Mouse (Mus musculus): ENCODE data around the gene Ccdc91. TPM values are rescaled to one million over a fixed set of nuclear protein-coding genes. Genes with fewer than 3 reads are reported as not detected.

Gene Ccdc91
- 33.2 and 34.0 TPM in 2 replicates for polyA plus RNA-seq (2014; fragmentation: Nextera tagmentation; extraction: Ambion mirVana)

GRCm38 (mm10) chr6:147475727-147476613 is at the start of gene Ccdc91:
Gene Ccdc91 (plus strand): TSS chr6:147475828.
- ATAC-seq (ENCODE audit: insufficient read depth, low FRiP score, low TSS enrichment) (peak; percentile 97), DNase-seq (ENCODE audit: low spot score) (peak; percentile 93)
- peak within 1 kb of the TSS; percentile 62 for H3K27ac ChIP-seq (ENCODE audit: low read depth, low read length)
- H3K4me2 ChIP-seq (ENCODE audit: low read depth), result peak within 1 kb of the TSS; percentile 82
- H3K4me3 ChIP-seq (ENCODE audit: low read depth, low read length), result peak within 1 kb of the TSS; percentile 75
- no peaks in the 10 kb centered on the region for H3K36me3 ChIP-seq (ENCODE audit: control insufficient read depth, insufficient read depth, low read length)
- peaks cover 3% of the 10 kb centered on the region; the same call in 1 of the 2 replicates for H3K4me1 ChIP-seq (ENCODE audit: control insufficient read depth, insufficient read depth, low read length)
- no peaks in the 10 kb centered on the region for H3K9me3 ChIP-seq (ENCODE audit: control insufficient read depth, low read length)
- under 1% methylated on average over 78 of the region's 78 CpGs for WGBS
- H3K27me3 ChIP-seq (ENCODE audit: control insufficient read depth, insufficient read depth, low read length), result no peaks in the 10 kb centered on the region
- H3K9ac ChIP-seq (ENCODE audit: low read length), result peak within 1 kb of the TSS; percentile 87

- H3K9ac ChIP-seq (ENCODE audit: low read length), result no peak overlapping the region
- H3K36me3 ChIP-seq (ENCODE audit: control insufficient read depth, insufficient read depth, low read length), result no peaks in the 10 kb centered on the region
- no peak overlapping the region for H3K27ac ChIP-seq (ENCODE audit: low read depth, low read length)
- DNase-seq (ENCODE audit: low spot score), result no peak
- no peaks in the 10 kb centered on the region for H3K4me1 ChIP-seq (ENCODE audit: control insufficient read depth, insufficient read depth, low read length)
- no peak overlapping the region for H3K4me2 ChIP-seq (ENCODE audit: low read depth)
- 86% methylated on average over 11 of the region's 11 CpGs for WGBS
- no peak for ATAC-seq (ENCODE audit: insufficient read depth, low FRiP score, low TSS enrichment)
- no peaks in the 10 kb centered on the region for H3K9me3 ChIP-seq (ENCODE audit: control insufficient read depth, low read length)
- H3K4me3 ChIP-seq (ENCODE audit: low read depth, low read length), result no peak overlapping the region
- no peaks in the 10 kb centered on the region for H3K27me3 ChIP-seq (ENCODE audit: control insufficient read depth, insufficient read depth, low read length)
These were observed 48.6 kb upstream of the Ccdc91 start for GRCm38 (mm10) chr6:147426927-147427487.

DNA sequence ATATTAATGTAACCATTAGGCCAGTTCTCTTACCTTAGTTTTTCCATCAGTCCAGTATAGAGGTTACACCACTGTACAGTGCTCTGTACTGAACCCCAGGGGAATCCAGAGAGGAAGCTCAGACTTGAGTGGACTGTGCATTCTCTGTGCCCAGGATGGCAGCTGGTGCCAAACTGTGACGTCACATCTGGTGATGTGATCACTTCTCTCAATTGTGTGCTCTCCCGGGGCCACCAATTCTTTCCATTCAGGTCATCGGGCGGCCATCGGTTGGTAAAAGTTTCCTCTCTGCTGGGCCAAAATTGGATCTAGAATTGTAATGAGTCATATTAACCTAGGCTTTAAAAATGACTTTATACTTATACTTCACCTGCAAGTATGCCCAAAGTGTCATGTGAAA is 19.9 kb upstream of the Ccdc91 start:
- H3K27ac ChIP-seq (ENCODE audit: low read depth, low read length), result no peak overlapping the region
- DNase-seq (ENCODE audit: low spot score), result no peak

GRCm38 (mm10) chr6:147458637-147459301 is 16.9 kb upstream of the Ccdc91 start:
- Histone ChIP-seq H3K27me3 (ENCODE audit: control insufficient read depth, insufficient read depth, low read length) (no peaks in the 10 kb centered on the region), H3K36me3 (ENCODE audit: control insufficient read depth, insufficient read depth, low read length) (no peaks in the 10 kb centered on the region), H3K9me3 (ENCODE audit: control insufficient read depth, low read length) (no peaks in the 10 kb centered on the region), H3K4me1 (ENCODE audit: control insufficient read depth, insufficient read depth, low read length) (no peaks in the 10 kb centered on the region), H3K9ac (ENCODE audit: low read length) (no peak overlapping the region), H3K4me3 (ENCODE audit: low read depth, low read length) (no peak overlapping the region), H3K27ac (ENCODE audit: low read depth, low read length) (no peak overlapping the region), H3K4me2 (ENCODE audit: low read depth) (no peak overlapping the region)
- ATAC-seq (ENCODE audit: insufficient read depth, low FRiP score, low TSS enrichment) (peak; percentile 35; the same call in 1 of the 2 replicates), DNase-seq (ENCODE audit: low spot score) (no peak)
- 85% methylated on average over 11 of the region's 11 CpGs for WGBS

More for the DNA sequence above, 19.9 kb upstream of the Ccdc91 start:
- WGBS, result 90% methylated on average over 5 of the region's 5 CpGs
- Histone ChIP-seq H3K4me1 (ENCODE audit: control insufficient read depth, insufficient read depth, low read length) (no peaks in the 10 kb centered on the region), H3K9me3 (ENCODE audit: control insufficient read depth, low read length) (no peaks in the 10 kb centered on the region), H3K27me3 (ENCODE audit: control insufficient read depth, insufficient read depth, low read length) (no peaks in the 10 kb centered on the region), H3K36me3 (ENCODE audit: control insufficient read depth, insufficient read depth, low read length) (no peaks in the 10 kb centered on the region), H3K9ac (ENCODE audit: low read length) (no peak overlapping the region), H3K4me2 (ENCODE audit: low read depth) (no peak overlapping the region), H3K4me3 (ENCODE audit: low read depth, low read length) (no peak overlapping the region)
- ATAC-seq (ENCODE audit: insufficient read depth, low FRiP score, low TSS enrichment), result no peak

GRCm38 (mm10) chr6:147470016-147470415 is 5.6 kb upstream of the Ccdc91 start:
- no peak for ATAC-seq (ENCODE audit: insufficient read depth, low FRiP score, low TSS enrichment)
- WGBS, result 80% methylated on average over 5 of the region's 5 CpGs

GRCm38 (mm10) chr6:147481141-147481540 is 5.5 kb downstream of the Ccdc91 start:
- no peak overlapping the region for H3K27ac ChIP-seq (ENCODE audit: low read depth, low read length)
- no peak overlapping the region for H3K9ac ChIP-seq (ENCODE audit: low read length)
- WGBS, result 92% methylated on average over 5 of the region's 5 CpGs

More at GRCm38 (mm10) chr6:147470016-147470415, 5.6 kb upstream of the Ccdc91 start:
- Histone ChIP-seq H3K4me3 (ENCODE audit: low read depth, low read length) (no peak overlapping the region), H3K27ac (ENCODE audit: low read depth, low read length) (no peak overlapping the region), H3K9ac (ENCODE audit: low read length) (no peak overlapping the region), H3K27me3 (ENCODE audit: control insufficient read depth, insufficient read depth, low read length) (no peaks in the 10 kb centered on the region), H3K9me3 (ENCODE audit: control insufficient read depth, low read length) (no peaks in the 10 kb centered on the region), H3K36me3 (ENCODE audit: control insufficient read depth, insufficient read depth, low read length) (no peaks in the 10 kb centered on the region), H3K4me1 (ENCODE audit: control insufficient read depth, insufficient read depth, low read length) (no peaks in the 10 kb centered on the region), H3K4me2 (ENCODE audit: low read depth) (no peak overlapping the region)
- no peak for DNase-seq (ENCODE audit: low spot score)

DNA sequence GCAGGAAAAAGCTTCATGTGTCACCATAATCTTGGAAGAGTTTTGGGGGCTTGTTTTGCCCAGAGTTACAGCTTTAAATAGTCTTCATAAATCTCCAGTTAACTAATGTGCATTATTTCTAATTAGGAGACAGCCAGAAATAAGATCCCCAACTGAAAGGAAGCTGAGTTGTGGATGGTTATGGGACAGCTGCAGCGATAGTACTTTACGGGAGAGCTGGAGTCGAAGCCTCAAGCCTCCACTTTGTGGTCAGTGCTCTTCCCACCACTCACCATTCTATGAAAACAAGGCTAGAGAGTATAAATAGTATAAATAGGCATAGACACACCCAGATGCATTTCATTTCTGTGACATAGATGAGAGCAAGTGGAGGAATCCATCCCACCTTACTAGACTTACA is 14.5 kb downstream of the Ccdc91 start:
- no peak for ATAC-seq (ENCODE audit: insufficient read depth, low FRiP score, low TSS enrichment)
- DNase-seq (ENCODE audit: low spot score), result no peak
- no peaks in the 10 kb centered on the region for H3K27me3 ChIP-seq (ENCODE audit: control insufficient read depth, insufficient read depth, low read length)
- H3K9me3 ChIP-seq (ENCODE audit: control insufficient read depth, low read length), result no peaks in the 10 kb centered on the region
- 93% methylated on average over 3 of the region's 3 CpGs for WGBS
- no peak overlapping the region for H3K27ac ChIP-seq (ENCODE audit: low read depth, low read length)
- H3K9ac ChIP-seq (ENCODE audit: low read length), result no peak overlapping the region
- H3K4me2 ChIP-seq (ENCODE audit: low read depth), result no peak overlapping the region
- no peaks in the 10 kb centered on the region for H3K4me1 ChIP-seq (ENCODE audit: control insufficient read depth, insufficient read depth, low read length)
- no peaks in the 10 kb centered on the region for H3K36me3 ChIP-seq (ENCODE audit: control insufficient read depth, insufficient read depth, low read length)
- no peak overlapping the region for H3K4me3 ChIP-seq (ENCODE audit: low read depth, low read length)

More at GRCm38 (mm10) chr6:147481141-147481540, 5.5 kb downstream of the Ccdc91 start:
- Histone ChIP-seq H3K36me3 (ENCODE audit: control insufficient read depth, insufficient read depth, low read length) (no peaks in the 10 kb centered on the region), H3K4me1 (ENCODE audit: control insufficient read depth, insufficient read depth, low read length) (peaks cover 3% of the 10 kb centered on the region; the same call in 1 of the 2 replicates), H3K4me3 (ENCODE audit: low read depth, low read length) (no peak overlapping the region), H3K9me3 (ENCODE audit: control insufficient read depth, low read length) (no peaks in the 10 kb centered on the region), H3K4me2 (ENCODE audit: low read depth) (no peak overlapping the region), H3K27me3 (ENCODE audit: control insufficient read depth, insufficient read depth, low read length) (no peaks in the 10 kb centered on the region)
- ATAC-seq (ENCODE audit: insufficient read depth, low FRiP score, low TSS enrichment) (no peak), DNase-seq (ENCODE audit: low spot score) (no peak)

DNA sequence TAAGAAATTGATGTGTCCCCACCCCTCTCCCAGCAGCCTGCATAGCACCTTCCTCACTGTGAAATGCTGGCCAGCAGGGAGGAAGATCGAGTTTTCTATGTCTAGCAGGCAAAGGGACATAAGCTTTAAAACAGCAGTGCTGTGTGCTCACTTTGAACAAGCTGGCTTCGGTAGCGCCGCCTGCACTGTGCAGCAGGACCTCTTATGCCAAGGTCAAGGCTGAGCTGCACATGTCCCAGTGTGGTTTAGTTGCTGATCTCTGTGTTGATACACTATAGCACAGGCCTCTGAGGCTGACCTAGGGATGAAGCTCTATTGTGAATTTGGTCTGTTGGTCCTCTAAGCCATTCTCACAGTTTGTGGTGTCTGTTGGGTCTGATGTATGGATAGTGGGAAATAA is 16.9 kb downstream of the Ccdc91 start:
- no peaks in the 10 kb centered on the region for H3K36me3 ChIP-seq (ENCODE audit: control insufficient read depth, insufficient read depth, low read length)
- H3K9ac ChIP-seq (ENCODE audit: low read length), result no peak overlapping the region
- DNase-seq (ENCODE audit: low spot score) (no peak), ATAC-seq (ENCODE audit: insufficient read depth, low FRiP score, low TSS enrichment) (no peak)
- no peaks in the 10 kb centered on the region for H3K4me1 ChIP-seq (ENCODE audit: control insufficient read depth, insufficient read depth, low read length)
- H3K4me3 ChIP-seq (ENCODE audit: low read depth, low read length), result no peak overlapping the region
- no peak overlapping the region for H3K4me2 ChIP-seq (ENCODE audit: low read depth)
- H3K9me3 ChIP-seq (ENCODE audit: control insufficient read depth, low read length), result no peaks in the 10 kb centered on the region
- no peaks in the 10 kb centered on the region for H3K27me3 ChIP-seq (ENCODE audit: control insufficient read depth, insufficient read depth, low read length)
- no peak overlapping the region for H3K27ac ChIP-seq (ENCODE audit: low read depth, low read length)
- WGBS, result 88% methylated on average over 4 of the region's 4 CpGs

All from neural tube, embryonic 11.5 days (tissue).